Mouse (Mus musculus) limb, embryonic 14.5 days (tissue): Measurements from ENCODE around the gene Glud1. TPM values are rescaled to one million over a fixed set of nuclear protein-coding genes. Genes with fewer than 3 reads are reported as not detected.

Experiments
- ATAC-seq: fragments of 200-750 bp; cut with Nextera tagmentation; 2 replicates; pipeline ENCODE4 v1.8.0; 2017; ENCODE audit warnings: low read depth, moderate number of reproducible peaks, moderate TSS enrichment; ENCODE audit not compliant: low FRiP score
- DNase-seq: peaks from one replicate; pipeline ENCODE4 v3.0.0-alpha.2; 2015; ENCODE audit warnings: low spot score
- H3K27ac ChIP-seq: fragments of 300-500 bp; sonication (generic); replicated peaks from 2 replicates; pipeline ENCODE4 v1.5.1; 2014; ENCODE audit warnings: low read depth, mild to moderate bottlenecking, low read length, moderate library complexity, mixed read lengths
- H3K27me3 ChIP-seq: fragments of 300-500 bp; sonication (generic); 2 replicates; pipeline ENCODE4 v1.6.1; 2014; ENCODE audit warnings: low read length, mixed read lengths; ENCODE audit not compliant: control insufficient read depth, insufficient read depth
- H3K36me3 ChIP-seq: fragments of 300-500 bp; sonication (generic); 2 replicates; pipeline ENCODE4 v1.6.1; 2014; ENCODE audit warnings: mild to moderate bottlenecking, low read length, moderate library complexity, mixed read lengths; ENCODE audit not compliant: control insufficient read depth, insufficient read depth
- H3K4me1 ChIP-seq: fragments of 300-500 bp; sonication (generic); 2 replicates; pipeline ENCODE4 v1.6.1; 2014; ENCODE audit warnings: antibody characterized with exemption, low read length, mixed read lengths; ENCODE audit not compliant: control insufficient read depth, insufficient read depth
- H3K4me2 ChIP-seq: fragments of 300-500 bp; sonication (generic); replicated peaks from 2 replicates; pipeline ENCODE4 v1.6.1; 2014; ENCODE audit warnings: low read depth, mild to moderate bottlenecking, low read length, moderate library complexity; ENCODE audit not compliant: severe bottlenecking
- H3K4me3 ChIP-seq: fragments of 300-500 bp; sonication (generic); replicated peaks from 2 replicates; pipeline ENCODE4 v1.5.1; 2014; ENCODE audit warnings: low read length
- H3K9ac ChIP-seq: fragments of 300-500 bp; sonication (generic); 2 replicates; pipeline ENCODE4 v1.6.1; 2014; ENCODE audit warnings: mild to moderate bottlenecking, low read depth, low read length, moderate library complexity; ENCODE audit not compliant: severe bottlenecking
- H3K9me3 ChIP-seq: fragments of 300-500 bp; sonication (generic); 2 replicates; pipeline ENCODE4 v1.6.1; 2016; ENCODE audit warnings: low read length; ENCODE audit not compliant: control insufficient read depth
- POLR2A ChIP-seq: fragments of 200-500 bp; IDR thresholded peaks from 2 replicates; pipeline ENCODE4 v1.8.0; 2012; ENCODE audit warnings: inconsistent platforms, mild to moderate bottlenecking, moderate library complexity, borderline replicate concordance; ENCODE audit not compliant: insufficient read depth, insufficient read length; ENCODE audit errors: extremely low read depth
- WGBS: fragments of 180-500 bp; shearing (Covaris S2); extraction: QIAGEN DNeasy Blood & Tissue Kit; methylation state at CpG from one replicate; pipeline ENCODE4 v1.1.7; 2014; 5-methylcytosine and 5-hydroxymethylcytosine counted together
- polyA plus RNA-seq, 2 experiments: library from polyadenylated mRNA; depleted of rRNA in 1 of 2; stranded (reverse) in 1 of 2; unstranded in 1 of 2; fragments of >200 nt; fragmentation: Nextera tagmentation in 1 of 2; extraction: Ambion mirVana in 1 of 2; gene quantifications; 2 replicates each; pipeline versions ENCODE4 v1.2.1 to v1.2.3; 2012 to 2014

The Glud1 gene
- polyA plus RNA-seq, 2 experiments: 67.3 to 81.2 TPM

DNA sequence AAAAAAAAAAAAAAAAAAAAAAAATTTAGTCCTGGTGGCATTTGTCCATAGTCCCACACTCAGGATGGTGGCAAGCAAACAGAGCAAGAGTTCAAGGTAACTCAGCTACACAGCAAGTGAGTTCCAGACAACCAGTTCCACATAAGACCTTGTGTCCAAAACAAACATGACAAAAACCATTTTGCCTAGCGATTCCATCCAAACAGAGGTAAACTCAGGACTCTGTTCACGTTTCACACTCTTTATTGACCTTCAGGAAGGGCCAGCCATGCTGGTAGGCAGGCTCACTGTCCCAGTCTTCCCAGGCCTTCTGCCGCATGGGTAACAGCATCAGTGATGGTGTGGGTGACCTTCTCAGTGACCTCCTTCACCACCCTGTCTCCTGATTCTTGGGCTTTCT is 41.1 kb downstream of the Glud1 start:
- Histone ChIP-seq H3K27ac (no peak overlapping the region), H3K9ac (no peak overlapping the region), H3K4me3 (no peak overlapping the region), H3K4me2 (no peak overlapping the region), H3K27me3 (no peaks in the 10 kb centered on the region), H3K4me1 (no peaks in the 10 kb centered on the region), H3K9me3 (no peaks in the 10 kb centered on the region), H3K36me3 (no peaks in the 10 kb centered on the region)
- no peak for TF ChIP-seq POLR2A
- no peak for ATAC-seq
- WGBS: 72% methylated on average over 3 of the region's 3 CpGs
- DNase-seq: no peak

DNA sequence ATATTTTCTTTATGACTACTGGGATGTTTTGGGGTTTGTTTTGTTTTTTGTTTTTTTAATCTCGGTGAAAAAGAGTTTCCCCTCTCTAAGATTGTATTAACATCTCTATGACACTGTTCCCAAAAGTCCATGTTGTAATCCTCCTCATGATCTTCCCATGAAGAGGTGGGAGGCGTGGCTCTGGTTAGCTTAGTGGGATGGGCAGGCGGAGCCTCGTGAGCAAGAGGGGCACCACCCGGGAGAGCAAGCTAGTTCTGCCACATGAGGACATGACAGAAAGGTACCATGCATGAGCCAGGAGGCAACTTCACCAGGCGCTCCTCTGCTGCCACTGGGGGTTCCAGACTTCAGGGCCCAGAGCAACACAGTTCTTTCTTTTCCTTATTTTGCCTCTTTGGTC is 42.0 kb downstream of the Glud1 start:
- Histone ChIP-seq H3K4me2 (no peak overlapping the region), H3K9ac (no peak overlapping the region), H3K4me3 (no peak overlapping the region), H3K27ac (no peak overlapping the region), H3K27me3 (no peaks in the 10 kb centered on the region), H3K36me3 (no peaks in the 10 kb centered on the region), H3K9me3 (no peaks in the 10 kb centered on the region), H3K4me1 (no peaks in the 10 kb centered on the region)
- TF ChIP-seq POLR2A: no peak
- 62% methylated on average over 6 of the region's 6 CpGs for WGBS
- ATAC-seq: no peak
- DNase-seq: no peak

DNA sequence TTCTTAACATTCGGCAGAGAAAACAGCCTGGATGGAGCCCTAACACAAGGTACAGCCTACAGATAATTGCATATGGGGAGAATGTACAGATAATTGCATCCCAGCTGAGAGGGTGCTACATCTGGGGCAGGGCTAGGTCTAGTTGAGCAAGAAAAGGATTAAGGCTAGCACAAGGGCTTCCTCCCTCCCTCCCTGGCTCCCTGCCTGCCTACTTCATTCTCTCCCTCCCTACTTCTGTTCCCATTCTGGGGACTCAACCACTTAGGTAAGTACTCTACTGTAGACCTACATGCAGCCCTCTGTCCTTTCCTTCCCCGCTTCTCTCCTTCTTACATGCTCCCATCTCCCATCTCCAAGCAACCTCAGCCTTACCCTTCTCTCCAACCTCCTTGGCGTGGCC is 42.8 kb downstream of the Glud1 start:
- no peak for TF ChIP-seq POLR2A
- Histone ChIP-seq H3K27me3 (no peaks in the 10 kb centered on the region), H3K4me2 (no peak overlapping the region), H3K27ac (no peak overlapping the region), H3K9me3 (no peaks in the 10 kb centered on the region), H3K4me1 (no peaks in the 10 kb centered on the region), H3K36me3 (no peaks in the 10 kb centered on the region), H3K9ac (no peak overlapping the region), H3K4me3 (no peak overlapping the region)
- ATAC-seq: no peak
- WGBS: 90% methylated on average over 3 of the region's 3 CpGs
- no peak for DNase-seq

DNA sequence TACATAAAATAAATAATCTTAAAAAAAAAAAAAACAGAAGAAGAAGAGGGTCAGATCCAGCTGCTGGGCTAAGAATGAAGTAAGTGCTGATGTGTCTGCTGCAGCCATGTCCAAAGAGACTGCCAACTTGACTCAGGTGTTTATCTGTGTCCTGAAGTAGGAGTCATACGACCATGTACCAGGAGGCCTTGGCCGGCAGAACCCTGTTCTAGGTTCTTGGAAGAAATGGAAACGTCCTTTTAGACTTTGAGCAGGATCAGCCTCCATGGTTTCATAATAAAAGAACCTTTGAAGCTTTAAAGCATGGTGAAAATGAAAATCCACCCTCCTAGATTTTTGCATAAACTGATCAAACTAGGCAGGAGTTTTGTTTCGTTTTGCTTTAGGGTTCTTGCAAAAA is 43.9 kb downstream of the Glud1 start:
- Histone ChIP-seq H3K4me2 (no peak overlapping the region), H3K9ac (no peak overlapping the region), H3K4me1 (no peaks in the 10 kb centered on the region), H3K36me3 (no peaks in the 10 kb centered on the region), H3K4me3 (no peak overlapping the region), H3K27ac (no peak overlapping the region), H3K27me3 (no peaks in the 10 kb centered on the region), H3K9me3 (no peaks in the 10 kb centered on the region)
- ATAC-seq (no peak), DNase-seq (no peak)
- TF ChIP-seq POLR2A: no peak
- WGBS: 91% methylated on average over 4 of the region's 4 CpGs

- no peak for DNase-seq
- no peaks in the 10 kb centered on the region for H3K9me3 ChIP-seq
- no peaks in the 10 kb centered on the region for H3K4me1 ChIP-seq
- H3K4me3 ChIP-seq: no peak within 1 kb of the TSS
- ATAC-seq: no peak
- H3K4me2 ChIP-seq: no peak within 1 kb of the TSS
- no peak within 1 kb of the TSS for H3K27ac ChIP-seq
- H3K36me3 ChIP-seq: no peaks in the 10 kb centered on the region
- H3K9ac ChIP-seq: no peak within 1 kb of the TSS
- H3K27me3 ChIP-seq: no peaks in the 10 kb centered on the region
- WGBS: 78% methylated on average over 6 of the region's 6 CpGs
- no peak for TF ChIP-seq POLR2A
Measured at GRCm38 (mm10) chr14:34355301-34355700, 44.8 kb downstream of the Glud1 start, which contains the start of gene Fam25c. Fam25c (minus strand) TSS chr14:34355433.
